Mouse (Mus musculus) gastrocnemius, adult 18-20 months (tissue): ENCODE data around the gene Flrt3. TPM values are rescaled to one million over a fixed set of nuclear protein-coding genes. Genes with fewer than 3 reads are reported as not detected.

Experiments used
- DNase-seq: peaks from one replicate; pipeline ENCODE4 v3.0.0; 2021; ENCODE audit warnings: low spot score
- long read RNA-seq, 2 experiments: library from polyadenylated mRNA; stranded (forward); transcript quantifications; one replicate each; pipeline ENCODE4 v2.0.0; 2021
- total RNA-seq, 2 experiments: library from RNA; stranded (reverse); gene quantifications; 2 replicates each; pipeline ENCODE4 v1.2.3; 2021

Gene Flrt3
- total RNA-seq, result under 1 TPM; 0.14 to 0.28 TPM
- long read RNA-seq, experiment 1, result 0 reads
- long read RNA-seq, experiment 2, result 0 reads

- peak; percentile 72 for DNase-seq
Observed at GRCm38 (mm10) chr2:140670963-140671702, at the start of gene Flrt3. Gene Flrt3, minus strand, starts transcription at chr2:140671469.

GRCm38 (mm10) chr2:140717407-140717806 lies 46.1 kb upstream of the Flrt3 start:
- no peak for DNase-seq

GRCm38 (mm10) chr2:140715822-140716221 lies 44.6 kb upstream of the Flrt3 start:
- DNase-seq, result no peak

GRCm38 (mm10) chr2:140707550-140707949 lies 36.3 kb upstream of the Flrt3 start:
- DNase-seq, result no peak

GRCm38 (mm10) chr2:140705278-140705677 lies 34.0 kb upstream of the Flrt3 start:
- no peak for DNase-seq

- no peak for DNase-seq
Observed at GRCm38 (mm10) chr2:140704146-140704545, 32.9 kb upstream of the Flrt3 start.

- no peak for DNase-seq
Observed at GRCm38 (mm10) chr2:140703377-140703776, 32.1 kb upstream of the Flrt3 start.

- DNase-seq, result no peak
Observed at GRCm38 (mm10) chr2:140698585-140698984, 27.3 kb upstream of the Flrt3 start.

GRCm38 (mm10) chr2:140693845-140694244 lies 22.6 kb upstream of the Flrt3 start:
- no peak for DNase-seq

- no peak for DNase-seq
Observed at GRCm38 (mm10) chr2:140692461-140692860, 21.2 kb upstream of the Flrt3 start.

GRCm38 (mm10) chr2:140691403-140691802 lies 20.1 kb upstream of the Flrt3 start:
- DNase-seq, result no peak

- DNase-seq, result no peak
Observed at GRCm38 (mm10) chr2:140690906-140691305, 19.6 kb upstream of the Flrt3 start.

GRCm38 (mm10) chr2:140676728-140677127 lies 5.5 kb upstream of the Flrt3 start:
- DNase-seq, result no peak

- no peak for DNase-seq
Observed at GRCm38 (mm10) chr2:140673466-140673865, 2.2 kb upstream of the Flrt3 start.

GRCm38 (mm10) chr2:140670457-140670856 lies 812 bp downstream of the Flrt3 start:
- DNase-seq, result no peak

GRCm38 (mm10) chr2:140669786-140670185 lies 1.5 kb downstream of the Flrt3 start:
- DNase-seq, result no peak

- DNase-seq, result no peak
Observed at GRCm38 (mm10) chr2:140669081-140669480, 2.2 kb downstream of the Flrt3 start.

- peak; percentile 5 for DNase-seq
Observed at GRCm38 (mm10) chr2:140668311-140668710, 3.0 kb downstream of the Flrt3 start.

- DNase-seq, result no peak
Observed at GRCm38 (mm10) chr2:140667261-140668047, 3.8 kb downstream of the Flrt3 start.

GRCm38 (mm10) chr2:140666846-140667245 lies 4.4 kb downstream of the Flrt3 start:
- no peak for DNase-seq

GRCm38 (mm10) chr2:140664381-140664780 lies 6.9 kb downstream of the Flrt3 start:
- no peak for DNase-seq

- no peak for DNase-seq
Observed at GRCm38 (mm10) chr2:140662673-140663072, 8.6 kb downstream of the Flrt3 start.

- no peak for DNase-seq
Observed at GRCm38 (mm10) chr2:140653978-140654377, 17.3 kb downstream of the Flrt3 start.
